Mouse (Mus musculus): ENCODE measurements at regions not wholly inside any gene's neighbourhood (a gene's known extent, or its start where the extent isn't known, plus 50 kb on each side); places are given as distances from the start of the nearest gene placed in this dataset.

DNA sequence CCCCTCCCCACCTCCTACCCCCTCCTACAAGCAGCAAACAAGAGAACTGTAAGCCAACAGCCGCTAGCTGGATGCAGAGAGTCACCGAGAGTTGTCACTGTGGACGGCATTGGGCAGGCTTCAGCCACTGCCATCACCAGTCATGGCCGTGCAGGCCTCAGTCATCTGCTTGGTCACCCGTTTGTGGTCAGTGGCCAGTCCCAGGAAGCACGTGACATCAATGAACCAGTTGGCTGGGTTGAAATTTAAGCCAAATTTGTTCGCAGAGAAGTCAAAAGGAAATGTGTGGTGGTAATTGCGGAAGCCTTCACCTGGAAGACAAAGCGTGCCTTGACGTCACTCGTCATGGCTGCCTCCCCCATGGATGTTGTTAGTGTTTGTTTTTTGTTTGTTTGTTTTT lies 60.7 kb upstream of the Tmem150c start:
- TF ChIP-seq USF1 (IDR thresholded peaks at IDR 0.05; ENCODE audit: low read depth) (no peak), E2F4 (IDR thresholded peaks at IDR 0.05; ENCODE audit: insufficient read depth) (no peak), MAX (IDR thresholded peaks at IDR 0.05; ENCODE audit: low read depth) (no peak), POLR2AphosphoS2 (IDR thresholded peaks at IDR 0.05; ENCODE audit: insufficient read length, low read depth) (no peak), POLR2A (IDR thresholded peaks at IDR 0.05; ENCODE audit: insufficient read length, low read depth) (no peak), TCF12 (IDR thresholded peaks at IDR 0.05; ENCODE audit: insufficient read depth, poor library complexity, severe bottlenecking) (no peak), MYOD1 (IDR thresholded peaks at IDR 0.05; ENCODE audit: control insufficient read depth in 1 of 3, insufficient read length in 2 of 3, low read depth in 2 of 3) (no peak), MYOG (IDR thresholded peaks at IDR 0.05; ENCODE audit: control insufficient read depth in 1 of 3, insufficient read depth in 1 of 3, insufficient read length in 2 of 3, low read depth in 2 of 3) (no peak), CEBPB (IDR thresholded peaks at IDR 0.05; ENCODE audit: insufficient read depth, poor library complexity, severe bottlenecking) (no peak), TCF3 (IDR thresholded peaks at IDR 0.05; ENCODE audit: insufficient read length, low read depth) (no peak), REST (IDR thresholded peaks at IDR 0.05; ENCODE audit: insufficient read depth, insufficient read length) (no peak), SRF (IDR thresholded peaks at IDR 0.05; ENCODE audit: control insufficient read depth, insufficient read length, low read depth) (no peak)

Measured in myocyte (in vitro differentiated cells).